Mouse (Mus musculus) lung, postnatal 36 days (tissue): ENCODE results near the gene Lag3.
"Not testable (repeated sequence)": the region's sequence is repeated elsewhere in the genome, so short reads cannot be mapped to it uniquely, and the experiment has no call there.

Experiments used
- DNase-seq: peaks from one replicate; pipeline ENCODE4 v3.0.0; 2022; ENCODE audit warnings: mixed read lengths

Gene Lag3

GRCm38 (mm10) chr6:124900056-124900800 is 11.3 kb downstream of the Lag3 start:
- DNase-seq, result no peak

DNA sequence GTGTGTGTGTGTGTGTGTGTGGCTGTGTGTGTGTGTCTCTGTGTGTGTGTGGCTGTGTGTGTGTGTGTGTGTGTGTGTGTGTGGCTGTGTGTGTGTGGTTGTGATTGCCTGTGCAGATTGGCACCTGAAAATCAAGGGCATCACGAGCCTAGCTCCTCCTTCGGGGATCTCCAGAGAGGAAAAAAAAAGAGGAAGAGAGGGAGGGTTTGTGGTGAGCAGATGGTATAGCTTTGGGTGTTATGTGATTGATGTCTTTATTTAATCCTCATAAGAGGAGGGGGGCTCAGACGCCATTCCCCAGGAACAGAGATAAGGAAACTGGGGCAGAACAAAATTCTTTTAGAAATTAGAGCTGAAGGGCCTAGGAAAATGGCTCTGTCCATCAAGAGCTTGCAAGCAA is 13.1 kb downstream of the Lag3 start:
- DNase-seq, result no peak

- not testable (repeated sequence) for DNase-seq
Observed at GRCm38 (mm10) chr6:124894113-124894512, 17.4 kb downstream of the Lag3 start.

DNA sequence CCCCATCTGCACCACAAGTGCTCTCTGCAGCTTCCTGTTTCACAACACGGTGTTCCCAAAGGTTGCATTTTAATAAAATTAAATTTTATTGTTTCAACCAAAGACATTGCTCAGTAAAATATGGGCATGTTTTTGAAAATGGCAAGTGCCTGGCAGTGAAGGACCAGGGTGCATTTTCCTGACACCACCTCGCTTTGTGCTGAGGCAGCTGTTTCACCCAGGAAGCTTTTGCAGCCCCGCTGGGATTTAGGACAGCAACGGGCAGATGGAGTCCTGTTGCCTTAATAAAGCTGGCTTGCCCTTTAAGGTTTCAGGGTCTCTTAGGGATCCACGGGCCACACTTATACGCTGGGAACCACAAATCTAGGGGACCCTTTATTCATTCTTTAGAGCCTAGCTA is 20.5 kb downstream of the Lag3 start:
- no peak for DNase-seq

GRCm38 (mm10) chr6:124888555-124889125 is 22.9 kb downstream of the Lag3 start:
- DNase-seq, result no peak

- no peak for DNase-seq
Observed at GRCm38 (mm10) chr6:124887986-124888385, 23.5 kb downstream of the Lag3 start, which contains the start of gene Cd4. TSS of gene Cd4 (minus strand) at chr6:124888221.

DNA sequence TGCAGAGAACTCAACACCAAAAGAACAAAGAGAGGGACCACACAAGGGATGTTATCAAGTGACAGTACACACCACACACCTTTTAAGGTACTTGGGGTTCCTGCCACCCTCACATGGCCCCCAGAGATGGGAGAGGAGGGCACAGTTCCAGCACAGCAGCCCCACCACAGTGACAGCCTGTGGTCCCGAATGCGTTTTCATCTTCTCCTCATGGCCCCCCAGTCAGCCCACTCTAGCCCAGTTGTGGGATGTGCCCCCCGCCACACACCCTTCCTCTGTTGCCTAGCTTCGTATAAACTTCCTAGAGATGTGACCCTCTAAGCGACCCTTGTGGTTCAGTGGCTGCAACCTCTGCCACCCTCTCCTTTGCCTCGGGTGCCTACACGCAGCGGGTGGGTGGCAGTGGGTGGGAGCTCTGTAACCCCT is 25.5 kb downstream of the Lag3 start:
- no peak for DNase-seq

DNA sequence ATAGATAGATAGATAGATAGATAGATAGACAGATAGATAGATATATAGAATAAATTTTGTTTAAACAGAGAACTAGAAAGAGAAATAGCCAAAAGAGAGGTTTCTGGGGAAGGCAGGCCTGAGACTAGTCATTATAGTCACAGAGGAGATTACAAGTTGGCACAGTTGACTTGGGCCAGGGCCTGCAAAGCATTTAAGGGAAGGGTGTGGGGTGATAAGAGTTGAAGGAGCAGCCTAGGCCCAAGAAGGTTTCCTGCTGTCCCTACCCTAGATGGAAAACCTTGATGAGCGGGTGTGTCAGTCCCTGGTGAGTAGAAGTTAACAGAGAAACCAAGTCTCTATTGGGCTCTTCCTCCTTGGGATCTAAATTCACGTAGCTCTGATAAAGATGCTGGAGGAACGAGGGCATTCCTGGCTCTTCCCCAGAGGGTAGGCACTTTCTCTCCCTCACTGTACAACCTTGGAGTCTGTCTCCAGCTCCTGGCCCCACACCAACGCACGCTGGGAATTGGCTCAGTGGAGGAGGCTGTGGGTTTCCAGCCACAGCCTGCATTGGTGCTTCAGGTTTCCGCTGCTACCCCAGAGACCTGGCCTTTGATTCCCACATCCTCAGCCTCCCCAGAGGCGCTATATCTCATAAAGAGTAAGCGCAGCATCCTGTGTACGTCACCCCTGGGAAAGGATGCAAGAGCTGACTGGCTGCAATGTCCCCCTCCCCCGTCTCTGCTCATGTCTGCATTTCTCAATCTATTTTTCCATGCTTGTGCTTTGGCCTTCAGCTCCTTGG is 26.6 kb downstream of the Lag3 start:
- no peak for DNase-seq

GRCm38 (mm10) chr6:124883351-124883750 is 28.2 kb downstream of the Lag3 start:
- no peak for DNase-seq

DNA sequence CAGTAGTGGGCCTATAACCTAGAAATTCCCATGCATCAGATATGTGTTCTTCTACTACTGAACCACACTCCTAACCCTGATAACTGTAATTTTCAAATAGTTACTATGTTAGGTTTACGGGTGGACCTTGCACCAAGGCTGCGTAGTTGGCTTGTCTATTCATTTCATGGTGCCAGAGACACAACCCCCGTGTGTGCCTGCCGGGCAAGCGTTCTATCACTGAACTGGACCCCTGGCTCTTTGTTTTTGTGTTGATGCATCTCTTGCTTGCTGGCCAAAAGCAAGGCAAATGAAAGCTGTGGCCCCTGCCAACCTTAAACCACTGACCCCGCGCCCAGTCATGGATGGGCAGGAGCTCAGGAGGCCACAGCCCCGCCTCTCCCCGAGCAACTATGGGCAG is 29.7 kb downstream of the Lag3 start:
- DNase-seq, result no peak

DNA sequence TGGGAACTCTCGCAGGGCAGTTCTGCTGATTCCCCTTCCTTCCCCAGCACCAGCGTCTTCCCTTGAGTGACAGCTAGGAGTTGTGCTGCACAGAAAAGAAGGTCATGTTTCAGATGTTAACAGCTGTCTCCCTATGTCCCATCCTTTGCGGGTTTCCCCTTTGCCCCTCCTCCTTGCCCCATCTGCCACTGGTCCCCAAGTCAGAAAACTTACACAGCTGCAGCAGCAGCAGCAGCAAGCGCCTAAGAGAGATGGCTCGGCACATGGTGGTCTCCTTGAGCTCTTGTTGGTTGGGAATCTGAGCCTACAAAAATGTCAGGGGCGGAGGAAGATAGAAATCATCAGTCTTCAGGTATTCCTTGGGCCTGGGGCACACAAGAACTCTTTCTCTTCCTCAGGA is 32.1 kb downstream of the Lag3 start:
- no peak for DNase-seq

DNA sequence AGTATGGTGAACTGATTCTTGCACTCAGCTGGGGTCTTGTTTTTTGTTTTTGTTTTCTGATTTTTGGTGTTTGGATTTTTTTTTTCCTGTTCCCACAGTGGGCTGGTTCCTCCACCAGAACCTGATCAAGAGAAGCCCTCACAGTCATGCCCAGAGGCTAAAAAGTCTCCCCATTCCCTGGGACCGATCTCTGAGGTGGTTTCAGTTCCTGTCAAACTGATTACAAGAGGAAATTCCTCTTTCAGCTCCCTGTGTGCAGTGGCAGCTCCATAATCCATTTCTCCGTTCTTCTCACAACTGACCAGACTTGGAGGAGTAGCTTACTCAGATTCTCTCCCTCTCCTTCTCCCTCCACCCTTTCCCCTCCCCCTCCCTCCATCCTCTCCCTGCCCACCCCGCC is 37.2 kb downstream of the Lag3 start:
- no peak for DNase-seq

- DNase-seq, result no peak
Observed at GRCm38 (mm10) chr6:124866560-124866959, 44.9 kb downstream of the Lag3 start.

- no peak for DNase-seq
Observed at GRCm38 (mm10) chr6:124865766-124866362, 45.6 kb downstream of the Lag3 start.

DNA sequence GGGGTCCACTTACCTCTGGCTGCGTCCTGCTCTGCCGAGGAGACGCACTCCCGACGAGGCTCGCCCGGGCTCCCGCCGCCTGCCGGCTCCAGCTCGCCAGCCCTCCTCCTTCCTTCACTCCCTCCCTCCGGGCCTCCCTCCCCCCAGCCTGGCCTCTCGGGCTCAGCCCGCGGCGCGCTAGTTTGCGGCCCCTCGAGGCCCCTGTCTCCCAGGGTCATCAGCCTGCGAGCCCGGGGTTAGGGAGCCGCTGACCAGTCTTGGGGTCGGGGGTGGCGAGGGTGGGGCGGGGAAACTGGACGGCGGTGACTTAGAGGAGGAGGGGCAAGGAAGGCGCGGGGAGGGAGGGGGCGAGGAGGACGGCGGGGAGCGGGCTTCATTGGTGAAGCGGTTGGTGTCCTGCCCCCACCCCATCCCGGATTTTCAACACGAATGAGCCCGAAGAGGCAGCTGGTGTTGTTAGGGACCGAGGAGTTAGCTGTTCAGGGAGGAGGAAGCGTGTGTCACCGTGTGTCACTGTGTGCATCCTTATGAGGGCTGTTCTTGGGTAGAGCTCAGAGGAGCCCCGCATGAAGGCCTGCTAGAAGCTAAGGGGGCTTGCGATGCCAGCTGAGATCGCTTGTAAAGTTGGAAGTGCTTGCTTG is 47.7 kb downstream of the Lag3 start, which contains the start of gene Gpr162:
Gene Gpr162 (minus strand): TSS at position 326 of the 641 bp plus-strand sequence.
- peak; percentile 40 for DNase-seq

DNA sequence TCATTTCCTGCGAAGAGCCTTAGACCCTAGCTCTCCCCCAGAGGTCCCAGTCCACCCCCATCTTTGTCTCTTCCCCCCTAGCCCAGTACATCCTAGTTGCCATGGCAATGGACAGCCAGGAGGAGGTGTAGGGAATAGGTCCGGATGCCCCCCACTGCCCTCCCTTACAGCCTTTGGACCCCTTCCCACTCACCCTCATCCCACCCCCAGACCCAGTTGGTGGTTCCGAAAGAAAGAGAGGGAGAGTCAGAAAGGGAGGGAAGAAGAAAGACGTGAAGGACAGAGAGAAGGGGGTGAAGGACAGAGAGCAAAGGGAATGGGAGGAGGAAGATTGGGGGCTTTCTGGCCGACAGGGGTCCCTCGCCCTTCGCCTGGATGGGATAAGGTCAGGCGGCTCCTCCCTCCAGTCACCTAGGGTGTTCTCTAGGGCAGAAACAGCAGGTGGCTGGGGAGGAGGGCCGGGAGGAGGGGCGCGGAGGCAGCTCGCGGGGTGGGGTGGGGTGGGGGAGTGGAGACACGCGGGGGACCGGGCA is 48.3 kb downstream of the Lag3 start:
- no peak for DNase-seq

- DNase-seq, result no peak
Observed at GRCm38 (mm10) chr6:124862406-124863124, 48.9 kb downstream of the Lag3 start.

DNA sequence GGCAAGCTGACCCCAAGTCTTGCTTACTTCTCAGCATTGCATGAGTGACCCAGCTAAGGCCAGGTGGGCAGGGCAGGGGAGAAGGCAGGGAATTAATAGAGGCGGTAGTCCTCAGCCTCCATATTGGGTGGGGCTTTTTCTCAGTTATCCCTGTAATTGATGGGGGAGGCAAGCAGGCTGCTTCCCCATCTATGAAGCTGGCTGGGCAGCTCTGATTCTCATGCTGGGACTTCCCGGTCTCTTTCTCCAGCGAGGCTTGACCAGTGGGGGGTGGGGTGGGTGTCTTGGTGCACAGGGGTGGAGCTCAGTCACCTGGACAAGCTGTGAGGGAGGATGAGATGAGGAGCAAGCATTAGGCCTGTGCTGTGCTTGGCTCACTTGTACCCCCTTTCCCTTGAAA is 49.7 kb downstream of the Lag3 start:
- no peak for DNase-seq

- DNase-seq, result no peak
Observed at GRCm38 (mm10) chr6:124861266-124861665, 50.2 kb downstream of the Lag3 start.

GRCm38 (mm10) chr6:124860511-124860910 is 51.0 kb downstream of the Lag3 start:
- DNase-seq, result no peak

- DNase-seq, result peak; percentile 89
Observed at GRCm38 (mm10) chr6:124859725-124860124, 51.8 kb downstream of the Lag3 start.
